Mouse (Mus musculus): Measurements from ENCODE around the gene Pde4b.

Gene Pde4b

DNA sequence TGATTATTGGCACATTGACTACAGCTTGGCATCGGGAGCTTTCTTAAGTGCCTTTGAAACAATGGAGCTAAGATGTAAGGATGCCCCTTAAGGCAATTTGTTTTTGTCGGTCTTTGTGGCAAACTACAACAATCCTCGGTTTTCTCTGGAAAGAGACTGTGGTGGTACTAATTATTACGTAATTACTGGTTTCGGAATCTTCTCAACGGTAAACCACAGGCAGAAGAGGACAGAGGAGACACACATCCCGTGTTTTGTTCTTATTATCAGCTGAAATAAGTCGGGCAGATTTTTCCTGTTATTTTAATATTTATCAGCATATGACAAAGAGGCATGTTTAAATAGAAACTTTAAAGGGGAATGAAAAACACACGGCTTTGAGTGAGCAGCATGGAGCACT, 420.0 kb downstream of the Pde4b start:
- DNase-seq (ENCODE audit: low spot score in 2 of 2), result no peak

DNA sequence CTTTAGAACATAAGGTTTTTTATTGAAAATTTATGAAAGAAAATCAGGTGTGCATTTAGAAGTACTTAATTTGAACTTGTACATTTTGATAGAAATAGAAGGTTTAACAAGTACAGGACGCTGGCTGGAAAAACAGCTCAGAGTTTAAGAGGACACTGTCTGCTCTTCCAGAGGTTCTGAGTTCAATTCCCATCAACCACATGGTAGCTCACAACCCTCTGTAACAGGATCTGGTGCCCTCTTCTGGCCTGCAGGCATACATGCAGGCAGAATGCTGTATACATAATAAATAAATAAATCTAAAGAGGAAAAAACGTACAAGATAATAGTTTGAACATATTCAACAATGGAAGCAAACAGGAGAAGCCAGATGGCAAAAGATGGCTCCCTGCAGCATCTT, 420.4 kb downstream of the Pde4b start:
- no peak for DNase-seq (ENCODE audit: low spot score in 2 of 2)

DNA sequence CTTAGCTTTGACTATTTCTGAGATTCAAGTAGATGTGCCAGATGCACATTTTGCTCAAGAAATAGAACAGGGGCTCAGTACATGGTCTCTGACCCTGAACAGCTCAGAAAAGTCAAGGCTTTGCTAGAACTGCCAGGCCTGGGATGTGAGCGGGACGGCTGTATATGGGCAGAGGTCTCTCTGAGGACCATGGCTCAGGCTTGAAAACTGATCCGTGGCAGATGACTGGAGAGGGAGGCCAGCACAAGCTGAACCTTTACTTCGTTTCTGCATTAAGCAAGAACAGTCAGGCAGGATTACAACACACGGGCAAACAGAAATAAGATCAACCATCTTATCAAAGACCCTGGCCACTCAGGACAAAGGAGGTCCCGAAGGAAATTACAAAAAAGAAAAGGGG, 422.7 kb downstream of the Pde4b start:
- DNase-seq (ENCODE audit: low spot score in 2 of 2), result no peak

DNA sequence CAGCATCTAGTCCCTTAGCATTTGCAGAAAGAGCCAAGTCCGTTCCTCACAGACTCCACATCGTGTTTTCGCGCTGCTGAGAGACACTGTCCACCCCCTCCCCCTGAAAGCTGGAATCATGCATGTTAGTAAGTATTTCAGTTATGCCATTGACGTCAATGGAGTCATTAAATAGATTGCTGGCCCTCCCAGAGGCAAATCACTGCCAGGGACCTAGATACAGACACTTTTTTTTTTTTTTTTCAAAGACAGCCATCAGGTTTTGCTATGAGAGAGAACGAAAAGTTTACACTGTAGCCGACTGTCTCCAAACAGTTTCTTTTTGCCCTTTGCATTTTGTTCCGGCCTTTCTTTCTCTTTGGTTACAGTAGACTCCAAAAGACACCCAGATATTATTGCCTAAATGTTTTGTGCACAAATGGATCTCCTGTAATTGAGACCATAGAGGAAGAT, 423.6 kb downstream of the Pde4b start:
- peak; percentile 70 to 79 for DNase-seq (ENCODE audit: low spot score in 2 of 2)

DNA sequence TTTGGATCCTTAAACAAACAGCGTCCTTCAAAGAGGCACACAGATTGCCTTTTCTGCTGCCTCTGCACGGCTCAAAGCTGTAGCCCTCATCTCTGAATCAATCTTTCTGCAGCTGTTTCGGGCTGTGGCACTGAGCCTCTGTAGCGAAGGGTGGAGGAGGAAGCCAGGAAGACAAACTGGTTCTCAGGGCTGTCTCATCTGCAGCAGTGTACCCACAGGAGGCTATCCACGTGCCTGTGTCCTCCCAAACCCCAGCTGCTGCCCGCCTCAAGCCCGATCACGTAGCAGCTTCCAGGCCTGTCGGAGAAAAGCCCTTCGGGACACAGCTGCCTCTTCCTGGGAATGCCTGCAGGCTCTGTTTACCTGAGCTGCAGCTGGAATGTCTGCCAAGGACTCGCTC, 424.2 kb downstream of the Pde4b start:
- peak in 1 of 2 experiments; percentile 29 for DNase-seq (ENCODE audit: low spot score in 2 of 2)

DNA sequence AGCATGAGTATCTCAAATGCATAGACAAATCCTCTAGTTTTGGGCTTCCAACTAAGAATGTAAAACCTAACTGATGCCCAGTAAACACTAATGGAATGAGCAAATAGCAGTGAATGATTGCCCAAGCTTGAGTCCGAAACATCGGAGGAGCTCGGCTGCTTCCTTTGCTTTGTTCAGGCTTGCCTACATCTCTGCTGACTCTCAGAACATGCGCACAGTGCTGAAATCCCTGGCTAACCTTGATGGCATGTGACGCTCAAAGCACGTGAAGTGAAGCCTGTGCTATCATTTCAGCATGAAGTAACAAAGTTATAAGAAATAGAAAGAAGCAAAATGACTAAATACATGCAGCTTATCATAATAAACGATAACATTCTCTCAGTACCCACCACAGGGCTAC, 425.6 kb downstream of the Pde4b start:
- no peak for DNase-seq (ENCODE audit: low spot score in 2 of 2)

DNA sequence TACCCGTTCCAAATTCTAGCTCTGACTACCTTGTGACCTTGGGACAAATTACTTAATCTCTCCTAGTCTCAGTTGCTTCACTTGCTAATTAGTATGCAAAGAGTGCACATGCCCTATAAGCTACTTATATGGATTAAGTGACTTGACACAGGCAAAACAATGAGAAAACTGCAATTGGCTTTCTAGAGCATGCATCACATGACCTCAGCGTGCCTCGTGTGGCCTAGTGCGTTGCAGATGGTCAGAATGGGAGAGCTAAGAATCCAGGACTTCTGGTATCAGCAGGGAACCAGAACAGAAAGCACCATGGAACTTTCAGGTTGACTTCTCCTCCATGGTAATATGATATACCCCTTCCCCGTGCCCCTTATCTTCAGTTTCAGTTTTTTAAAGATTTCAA, 426.2 kb downstream of the Pde4b start:
- DNase-seq (ENCODE audit: low spot score in 2 of 2), result no peak

DNA sequence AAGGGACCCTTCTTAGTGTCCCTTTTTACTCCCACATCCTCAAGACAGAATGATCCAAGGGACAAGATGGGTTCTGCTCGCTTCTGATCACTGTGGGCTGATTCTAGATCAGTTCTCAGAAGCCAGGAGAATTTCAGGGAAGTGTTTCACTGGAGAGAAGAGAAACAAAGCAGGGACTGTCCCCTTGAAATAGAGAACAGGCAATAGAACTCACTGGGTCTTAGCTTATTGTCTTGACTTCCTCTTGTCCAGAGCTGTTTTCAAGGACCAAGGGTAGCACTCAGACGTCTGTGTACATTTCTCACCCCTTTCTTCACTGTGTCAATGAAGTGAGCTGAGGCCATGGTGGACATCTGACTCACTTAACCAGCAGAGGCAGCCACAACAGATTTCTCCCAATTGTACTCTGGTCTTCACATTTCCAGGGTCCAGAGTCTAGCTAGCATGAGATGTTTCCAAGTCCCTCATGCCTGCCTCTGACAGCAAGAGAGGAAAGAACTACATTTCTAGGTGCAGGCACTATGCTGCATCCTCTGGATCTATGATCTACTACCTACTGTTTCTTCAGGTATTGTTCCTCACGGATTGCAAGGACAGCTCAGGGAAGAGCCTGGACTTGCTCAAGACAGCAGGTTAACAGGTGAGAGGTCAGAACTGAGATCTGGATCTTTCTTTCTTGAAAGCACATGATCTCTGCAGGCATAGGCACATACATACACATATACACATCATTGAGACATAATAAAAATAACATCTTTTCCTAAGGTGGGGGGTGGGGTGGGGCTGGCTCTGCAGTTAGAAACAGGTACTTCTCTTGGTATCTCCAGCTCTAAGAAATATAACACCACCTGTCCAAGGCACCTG, 427.9 kb downstream of the Pde4b start:
- no peak for DNase-seq (ENCODE audit: low spot score in 2 of 2)

DNA sequence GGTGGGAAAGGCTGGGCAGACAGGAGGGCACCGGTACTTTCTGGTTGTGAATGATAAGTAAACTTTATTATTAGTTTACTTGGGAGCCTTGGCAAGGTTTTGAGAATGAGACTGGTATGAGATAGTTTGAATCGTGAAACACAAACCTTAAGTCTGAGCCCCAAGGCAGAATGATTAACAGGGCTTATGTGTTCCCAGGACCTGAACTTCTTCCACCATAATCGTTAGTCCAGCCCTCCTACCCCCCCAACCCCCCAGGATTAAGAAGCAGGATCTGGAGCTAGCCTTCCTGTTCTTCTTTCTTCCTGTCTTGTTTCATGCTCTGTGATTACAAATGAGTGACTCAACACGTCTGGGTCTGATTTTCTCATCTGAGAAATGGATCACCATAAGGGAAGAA, 429.1 kb downstream of the Pde4b start:
- DNase-seq (ENCODE audit: low spot score in 2 of 2), result no peak

DNA sequence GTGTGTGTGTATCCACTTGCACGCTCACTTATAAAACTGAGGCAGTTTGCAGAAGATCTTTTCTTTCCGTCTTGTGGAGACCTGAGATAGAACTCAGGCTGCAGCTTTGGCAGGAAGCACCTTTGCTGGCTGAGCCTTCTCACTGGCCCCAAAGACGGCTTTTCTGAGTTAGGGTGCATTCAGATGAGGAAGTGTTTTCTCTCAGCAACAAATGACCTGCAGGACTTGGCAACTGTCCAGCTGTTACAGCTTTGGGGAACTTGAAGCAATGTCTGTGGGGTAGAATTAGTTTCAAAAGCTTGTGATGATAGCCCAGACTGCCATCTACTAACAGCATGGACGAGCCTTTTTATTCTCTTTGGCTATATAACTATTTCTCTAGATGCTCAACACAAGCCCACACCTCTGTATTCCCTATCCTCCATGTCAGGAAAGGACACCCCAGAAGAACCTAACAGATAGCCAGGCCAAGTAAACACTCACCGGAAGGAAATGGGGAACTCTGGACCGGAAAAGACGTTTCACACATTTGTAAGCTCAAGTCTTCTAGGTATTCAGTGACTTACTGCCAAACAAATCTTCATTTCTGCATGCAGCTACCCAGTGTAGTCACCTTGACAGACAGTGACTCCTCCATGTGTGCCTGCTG, 429.8 kb downstream of the Pde4b start:
- no peak for DNase-seq (ENCODE audit: low spot score in 2 of 2)

DNA sequence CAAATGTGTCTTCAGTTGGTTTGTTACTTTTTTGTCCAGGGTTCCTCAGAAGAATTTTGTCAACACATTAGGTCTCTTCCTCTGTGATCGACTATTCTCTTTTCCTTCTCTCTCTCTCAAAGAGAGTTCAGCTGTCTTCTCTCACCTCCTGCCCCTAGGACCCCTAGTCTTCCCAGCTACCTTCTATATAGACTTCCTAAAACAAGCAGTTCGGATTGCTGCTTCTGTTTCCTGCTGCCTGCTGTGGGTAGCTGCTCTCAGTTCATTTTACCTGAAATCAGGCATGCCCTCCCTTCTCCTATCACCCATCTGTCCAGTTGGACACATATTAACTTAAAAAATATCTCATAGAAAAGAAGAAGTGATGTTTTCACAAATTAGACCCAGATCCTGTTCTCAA, 430.3 kb downstream of the Pde4b start:
- no peak for DNase-seq (ENCODE audit: low spot score in 2 of 2)

DNA sequence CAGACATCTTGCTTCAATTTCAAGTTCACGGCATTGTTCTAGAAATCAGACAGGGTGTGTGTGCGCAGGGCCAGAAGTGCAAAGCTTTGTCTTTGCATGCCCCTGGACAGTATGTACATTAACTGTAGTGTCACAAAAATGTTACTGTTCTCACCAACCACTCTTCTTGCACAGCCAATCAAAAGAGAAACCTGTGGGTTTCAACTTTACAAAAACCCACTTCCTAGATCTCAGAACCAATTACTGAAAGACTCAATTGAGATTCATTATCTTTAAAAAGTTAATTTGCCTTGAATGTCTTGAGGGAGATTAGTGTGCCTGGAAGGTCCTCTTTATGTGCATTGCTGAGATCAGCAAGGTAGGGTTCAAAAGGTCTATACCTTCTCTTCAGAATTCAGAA, 431.0 kb downstream of the Pde4b start:
- no peak for DNase-seq (ENCODE audit: low spot score in 2 of 2)

DNA sequence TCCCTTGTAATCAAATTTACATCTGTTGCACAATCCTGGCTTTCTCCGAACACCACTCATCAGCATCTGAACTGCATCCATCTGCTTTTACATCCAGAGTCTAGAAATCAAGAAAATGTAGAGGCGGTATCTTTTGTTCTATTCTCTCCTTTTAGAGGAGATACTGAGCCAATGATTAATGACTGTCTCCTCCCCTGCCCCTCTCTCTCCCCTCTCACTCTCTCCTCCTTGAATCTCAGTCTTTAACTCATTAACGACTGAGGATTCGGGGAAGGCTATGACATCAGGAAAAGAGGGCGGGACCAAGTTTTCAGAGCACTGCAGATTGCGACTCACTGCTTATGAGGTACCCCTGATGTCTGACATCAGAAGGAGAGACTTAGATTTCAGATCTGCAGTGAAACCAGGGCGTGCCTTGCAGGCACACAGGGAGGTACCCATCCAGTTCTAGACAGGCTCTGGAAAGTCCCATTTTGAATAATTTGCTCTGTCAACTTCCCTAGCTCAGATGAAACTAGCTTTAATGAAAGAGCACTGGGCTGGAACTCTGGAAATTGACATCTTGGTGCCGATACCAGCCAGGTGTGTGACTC, 433.4 kb downstream of the Pde4b start:
- no peak for DNase-seq (ENCODE audit: low spot score in 2 of 2)

DNA sequence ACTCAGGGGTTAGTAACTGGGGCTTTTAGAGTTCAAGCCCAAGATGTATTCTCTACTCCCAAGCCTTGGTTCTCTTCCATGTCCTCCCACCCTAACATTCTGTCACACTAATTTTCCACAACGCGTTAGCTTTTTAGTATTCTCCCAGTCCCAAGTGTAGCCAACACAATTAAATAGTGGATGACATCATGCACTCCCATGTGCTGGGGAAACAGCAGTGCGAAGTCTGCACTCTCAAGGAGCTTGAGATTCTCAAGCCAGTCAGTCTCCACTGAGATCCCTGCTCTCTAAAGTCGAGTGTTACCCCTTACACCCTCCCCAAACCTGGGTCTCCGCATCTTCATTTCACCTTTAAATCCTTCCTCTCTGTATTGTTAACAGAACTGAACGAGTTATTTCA, 434.1 kb downstream of the Pde4b start:
- DNase-seq (ENCODE audit: low spot score in 2 of 2), result no peak

DNA sequence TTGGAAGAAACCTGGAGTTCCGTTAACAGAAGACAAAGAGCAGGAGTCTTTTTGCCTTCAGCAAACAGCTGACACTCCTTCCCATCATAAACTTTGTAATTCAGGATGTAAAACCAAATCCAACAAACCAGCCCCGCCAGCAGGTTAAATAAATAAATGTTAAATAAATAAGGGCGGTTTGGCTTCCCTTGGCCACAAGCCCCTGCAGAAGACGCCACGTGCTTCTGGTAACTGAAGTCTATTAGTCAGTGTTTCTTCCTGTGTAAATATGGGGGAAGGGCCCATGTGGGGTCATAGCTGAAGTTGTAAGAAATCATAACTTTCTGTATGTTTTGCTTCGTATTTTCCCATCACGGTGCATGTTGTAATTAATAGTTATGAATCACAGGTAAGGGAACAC, 440.0 kb downstream of the Pde4b start:
- DNase-seq (ENCODE audit: low spot score in 2 of 2), result no peak

DNA sequence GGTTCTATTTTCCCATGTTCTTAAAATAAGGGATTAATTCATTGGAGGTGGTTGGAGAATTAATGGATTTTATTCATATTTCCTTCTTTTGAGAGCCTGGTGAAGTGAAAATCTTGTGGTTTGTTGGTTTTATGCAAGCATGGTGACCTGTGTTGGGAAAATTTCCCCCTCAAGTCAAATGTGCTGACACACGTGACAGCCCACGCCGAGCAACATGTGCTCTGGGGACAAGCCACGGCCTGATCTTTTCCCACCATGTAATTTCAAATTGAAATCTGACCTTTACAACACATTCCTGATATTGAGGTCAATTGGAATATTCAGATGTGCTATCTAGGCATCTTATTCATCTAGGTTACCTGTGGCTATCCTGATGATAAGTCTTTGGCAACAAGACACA, 443.5 kb downstream of the Pde4b start:
- DNase-seq (ENCODE audit: low spot score in 2 of 2), result no peak

DNA sequence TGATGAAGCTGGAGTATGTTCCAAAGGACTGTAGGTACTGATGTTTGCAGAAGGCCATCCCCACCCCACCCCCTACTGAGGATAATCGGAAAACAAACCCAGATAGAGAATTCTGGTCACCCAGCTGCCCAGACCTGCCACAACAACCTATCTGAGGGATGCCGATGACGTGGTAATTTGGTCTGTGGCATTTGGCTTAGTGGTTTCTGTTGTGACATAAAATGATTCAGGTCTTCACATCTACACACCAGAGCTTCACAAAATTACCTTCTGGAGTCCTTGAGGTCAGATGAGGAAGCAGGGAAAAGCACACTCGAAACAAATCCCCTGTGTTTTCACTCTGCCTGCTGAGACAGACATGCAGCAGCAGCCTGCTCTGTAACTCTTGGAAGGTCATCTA, 444.4 kb downstream of the Pde4b start:
- DNase-seq (ENCODE audit: low spot score in 2 of 2), result no peak

DNA sequence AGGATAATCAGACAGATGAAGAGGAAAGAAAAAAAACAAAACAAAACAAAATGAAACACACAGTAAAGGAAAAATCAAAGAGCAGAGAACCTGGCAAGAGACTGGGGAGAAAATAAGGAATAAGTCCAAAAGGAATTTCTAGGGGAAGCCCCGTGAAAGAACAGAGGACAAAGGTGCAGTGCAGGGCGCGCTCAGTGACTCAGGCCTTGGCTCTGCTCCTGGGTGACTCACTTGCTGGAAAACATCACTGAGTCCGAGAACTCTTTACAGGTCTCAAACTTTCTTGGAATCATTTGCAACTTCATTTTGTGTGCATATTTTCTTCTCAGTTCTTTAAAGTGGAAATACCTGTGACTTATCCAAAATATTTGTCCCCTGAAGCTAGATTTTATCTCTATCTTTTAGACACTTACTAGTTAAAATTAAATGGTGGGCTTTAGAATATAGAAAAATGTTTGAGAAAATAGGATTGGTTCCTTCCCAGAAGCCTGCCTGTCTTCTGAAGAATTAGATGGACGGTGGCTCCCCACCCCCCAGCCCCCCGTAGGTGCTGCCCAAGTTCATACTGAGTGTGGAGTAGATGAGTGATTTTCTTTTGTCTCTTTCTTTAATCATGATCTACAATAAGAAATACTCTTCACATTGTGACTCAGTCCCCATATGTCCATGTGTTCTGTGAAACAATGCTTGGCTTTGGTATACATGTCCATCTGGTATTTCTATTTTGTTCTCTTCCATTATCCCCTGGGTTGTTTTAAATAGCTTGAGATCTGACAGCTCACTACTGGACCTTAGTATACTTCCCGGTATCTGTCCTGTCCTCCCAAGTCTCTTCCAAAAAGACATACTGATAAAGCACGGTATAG, 446.1 kb downstream of the Pde4b start:
- DNase-seq (ENCODE audit: low spot score in 2 of 2), result no peak

DNA sequence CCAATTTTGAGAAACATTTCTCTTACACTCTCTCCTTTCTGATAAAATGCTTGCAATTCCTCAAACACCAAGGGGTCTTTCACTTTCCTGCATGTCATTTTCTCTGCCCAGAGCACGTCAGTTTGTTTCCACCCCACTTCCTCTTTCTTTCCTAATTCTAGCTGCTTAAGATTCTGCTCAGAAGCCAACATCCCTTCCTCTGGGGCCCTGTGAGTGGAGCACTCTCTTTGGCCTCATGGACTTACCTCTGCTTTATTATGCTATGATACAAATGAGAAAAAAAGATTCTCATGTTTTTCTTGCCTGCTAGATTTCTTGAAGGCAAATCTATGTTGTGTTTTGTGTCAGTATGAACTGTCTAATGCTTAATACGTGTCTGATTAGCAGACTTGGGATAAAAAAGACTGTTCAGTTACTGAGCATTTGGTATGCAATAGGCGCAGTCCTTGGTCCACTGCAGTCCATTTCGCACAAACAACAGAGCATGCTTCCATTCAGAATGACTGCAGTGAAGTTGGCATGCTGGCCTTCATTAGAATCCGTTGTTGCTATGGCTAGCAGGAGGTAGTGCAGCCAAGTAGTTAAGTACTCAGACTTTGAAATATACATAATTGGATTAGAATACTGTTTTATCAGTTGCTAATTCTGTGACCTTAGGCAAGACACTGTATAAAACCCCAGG, 446.8 kb downstream of the Pde4b start:
- no peak for DNase-seq (ENCODE audit: low spot score in 2 of 2)

DNA sequence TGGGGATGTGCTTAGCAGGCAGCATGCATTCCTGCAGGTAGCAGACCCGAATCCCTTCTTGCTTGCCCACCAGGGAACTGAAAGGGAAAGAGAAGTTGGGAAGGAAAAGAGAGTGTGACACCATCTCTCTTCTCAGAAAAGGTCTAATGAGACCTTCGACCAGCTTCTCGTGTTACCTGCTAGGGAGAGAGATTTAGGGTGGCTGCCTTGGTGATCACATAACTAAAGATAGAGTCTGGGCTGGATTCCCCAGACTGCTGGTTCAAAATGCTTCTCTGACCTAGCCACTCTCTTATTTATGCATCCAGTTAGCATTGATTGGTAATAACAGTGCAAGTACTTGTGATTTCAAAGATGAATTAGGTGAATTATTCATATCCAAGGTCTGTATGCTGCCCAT, 448.5 kb downstream of the Pde4b start:
- DNase-seq (ENCODE audit: low spot score in 2 of 2), result no peak

DNA sequence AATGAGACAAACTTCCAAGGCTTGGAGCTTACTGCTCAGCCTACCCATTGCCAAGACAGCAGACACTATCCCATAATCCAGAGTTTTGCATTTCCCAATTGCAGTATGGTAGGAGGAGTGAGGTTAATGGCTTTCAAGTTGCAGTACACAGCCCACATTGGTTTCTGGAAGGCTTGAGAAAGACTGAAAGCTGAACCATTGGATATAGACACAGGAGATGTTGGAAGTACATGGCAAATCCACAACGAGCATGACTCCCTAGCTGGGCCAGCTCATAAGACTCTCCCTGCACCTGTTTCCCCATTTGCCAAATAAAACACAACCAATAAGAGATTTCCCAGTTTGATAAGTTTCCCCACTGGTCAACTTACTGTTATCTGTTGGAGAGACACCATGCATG, 450.9 kb downstream of the Pde4b start:
- no peak for DNase-seq (ENCODE audit: low spot score in 2 of 2)

DNA sequence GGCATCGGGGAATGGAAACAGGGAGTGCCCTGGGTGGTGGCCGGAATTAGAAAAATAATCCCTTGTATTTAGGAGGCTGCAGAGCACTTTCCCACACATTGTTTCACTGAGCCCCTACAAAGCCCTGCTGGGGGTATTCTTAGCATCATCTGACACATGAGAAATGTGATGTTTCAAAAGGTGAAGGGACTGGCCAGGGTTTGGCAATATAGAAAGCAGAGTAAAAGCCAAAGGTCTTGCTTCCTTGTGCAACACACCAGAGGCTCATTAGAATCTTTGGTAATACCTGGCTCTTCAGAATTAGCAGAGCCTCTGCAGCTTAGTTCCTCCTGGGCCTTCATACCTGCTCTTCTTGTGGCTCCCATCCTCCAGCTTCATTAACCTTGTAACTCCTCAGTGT, 451.4 kb downstream of the Pde4b start:
- DNase-seq (ENCODE audit: low spot score in 2 of 2), result no peak
